Mouse (Mus musculus): ENCODE results near the gene Filip1l. TPM values are rescaled to one million over a fixed set of nuclear protein-coding genes. Genes with fewer than 3 reads are reported as not detected.

Gene Filip1l
- polyA plus RNA-seq, 1 experiment: 12.1 TPM

- Histone ChIP-seq H3K36me3 (ENCODE audit: control insufficient read depth, insufficient read depth) (no peaks in the 10 kb centered on the region), H3K27me3 (ENCODE audit: control insufficient read depth, insufficient read depth, insufficient read length) (no peaks in the 10 kb centered on the region), H3ac (ENCODE audit: control insufficient read depth, insufficient read length) (no peak overlapping the region), H3K4me2 (ENCODE audit: low read depth) (peak overlapping the region; percentile 14), H3K79me2 (ENCODE audit: control insufficient read depth, insufficient read depth) (no peaks in the 10 kb centered on the region), H3K4me3 (no peak overlapping the region)
- TF ChIP-seq MYOD1 (IDR thresholded peaks at IDR 0.05; ENCODE audit: control insufficient read depth in 1 of 3, insufficient read length in 2 of 3, low read depth in 2 of 3) (no peak), POLR2AphosphoS2 (IDR thresholded peaks at IDR 0.05; ENCODE audit: insufficient read length, low read depth) (no peak), E2F4 (IDR thresholded peaks at IDR 0.05; ENCODE audit: insufficient read depth) (no peak), REST (IDR thresholded peaks at IDR 0.05; ENCODE audit: insufficient read depth, insufficient read length) (no peak), MYOG (IDR thresholded peaks at IDR 0.05; ENCODE audit: control insufficient read depth in 1 of 3, insufficient read depth in 1 of 3, insufficient read length in 2 of 3, low read depth in 2 of 3) (no peak), SRF (IDR thresholded peaks at IDR 0.05; ENCODE audit: control insufficient read depth, insufficient read length, low read depth) (no peak), TCF3 (IDR thresholded peaks at IDR 0.05; ENCODE audit: insufficient read length, low read depth) (no peak), TCF12 (IDR thresholded peaks at IDR 0.05; ENCODE audit: insufficient read depth, poor library complexity, severe bottlenecking) (no peak), POLR2A (IDR thresholded peaks at IDR 0.05; ENCODE audit: insufficient read length, low read depth) (no peak), MAX (IDR thresholded peaks at IDR 0.05; ENCODE audit: low read depth) (no peak), CEBPB (IDR thresholded peaks at IDR 0.05; ENCODE audit: insufficient read depth, poor library complexity, severe bottlenecking) (no peak), USF1 (IDR thresholded peaks at IDR 0.05; ENCODE audit: low read depth) (no peak)
These were observed 14.2 kb downstream of the Filip1l start for GRCm38 (mm10) chr16:57366941-57367694.

- Histone ChIP-seq H3K27me3 (ENCODE audit: control insufficient read depth, insufficient read depth, insufficient read length) (no peaks in the 10 kb centered on the region), H3K36me3 (ENCODE audit: control insufficient read depth, insufficient read depth) (no peaks in the 10 kb centered on the region), H3K4me3 (no peak overlapping the region), H3ac (ENCODE audit: control insufficient read depth, insufficient read length) (no peak overlapping the region), H3K79me2 (ENCODE audit: control insufficient read depth, insufficient read depth) (no peaks in the 10 kb centered on the region), H3K4me2 (ENCODE audit: low read depth) (no peak overlapping the region)
- TF ChIP-seq POLR2AphosphoS2 (IDR thresholded peaks at IDR 0.05; ENCODE audit: insufficient read length, low read depth): no peak
- TF ChIP-seq POLR2A (IDR thresholded peaks at IDR 0.05; ENCODE audit: insufficient read length, low read depth): no peak
- no peak for TF ChIP-seq CEBPB (IDR thresholded peaks at IDR 0.05; ENCODE audit: insufficient read depth, poor library complexity, severe bottlenecking)
- no peak for TF ChIP-seq TCF12 (IDR thresholded peaks at IDR 0.05; ENCODE audit: insufficient read depth, poor library complexity, severe bottlenecking)
- no peak for TF ChIP-seq MYOD1 (IDR thresholded peaks at IDR 0.05; ENCODE audit: control insufficient read depth in 1 of 3, insufficient read length in 2 of 3, low read depth in 2 of 3)
- TF ChIP-seq SRF (IDR thresholded peaks at IDR 0.05; ENCODE audit: control insufficient read depth, insufficient read length, low read depth): no peak
- no peak for TF ChIP-seq TCF3 (IDR thresholded peaks at IDR 0.05; ENCODE audit: insufficient read length, low read depth)
- TF ChIP-seq USF1 (IDR thresholded peaks at IDR 0.05; ENCODE audit: low read depth): no peak
- TF ChIP-seq E2F4 (IDR thresholded peaks at IDR 0.05; ENCODE audit: insufficient read depth): no peak
- TF ChIP-seq MAX (IDR thresholded peaks at IDR 0.05; ENCODE audit: low read depth): no peak
- TF ChIP-seq MYOG (IDR thresholded peaks at IDR 0.05; ENCODE audit: control insufficient read depth in 1 of 3, insufficient read depth in 1 of 3, insufficient read length in 2 of 3, low read depth in 2 of 3): no peak
- no peak for TF ChIP-seq REST (IDR thresholded peaks at IDR 0.05; ENCODE audit: insufficient read depth, insufficient read length)
These were observed 17.1 kb downstream of the Filip1l start for GRCm38 (mm10) chr16:57369846-57370496.

DNA sequence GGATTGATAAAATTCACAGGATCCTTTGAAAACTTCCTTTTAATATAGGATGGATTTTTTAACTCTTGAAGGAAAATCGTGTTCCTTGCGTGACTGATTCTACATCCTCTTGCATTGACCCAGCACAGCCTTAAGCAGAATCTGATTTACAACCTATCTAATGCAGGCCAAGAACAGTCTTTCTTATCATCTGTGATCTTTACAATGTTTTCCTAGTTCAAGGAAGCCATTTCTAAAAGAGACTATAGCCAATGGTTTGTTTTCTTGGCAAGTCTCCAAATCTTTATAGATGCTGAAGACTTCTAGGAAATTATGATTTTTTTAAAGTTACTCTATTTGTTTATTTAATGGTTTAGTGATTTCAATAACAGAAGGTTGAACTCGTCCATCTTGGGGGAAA, 19.3 kb downstream of the Filip1l start:
- H3K4me3 ChIP-seq: no peak overlapping the region
- no peak for TF ChIP-seq SRF (IDR thresholded peaks at IDR 0.05; ENCODE audit: control insufficient read depth, insufficient read length, low read depth)
- TF ChIP-seq MYOD1 (IDR thresholded peaks at IDR 0.05; ENCODE audit: control insufficient read depth in 1 of 3, insufficient read length in 2 of 3, low read depth in 2 of 3): no peak
- no peaks in the 10 kb centered on the region for H3K27me3 ChIP-seq (ENCODE audit: control insufficient read depth, insufficient read depth, insufficient read length)
- H3ac ChIP-seq (ENCODE audit: control insufficient read depth, insufficient read length): no peak overlapping the region
- no peak overlapping the region for H3K4me2 ChIP-seq (ENCODE audit: low read depth)
- no peaks in the 10 kb centered on the region for H3K36me3 ChIP-seq (ENCODE audit: control insufficient read depth, insufficient read depth)
- no peaks in the 10 kb centered on the region for H3K79me2 ChIP-seq (ENCODE audit: control insufficient read depth, insufficient read depth)

- Histone ChIP-seq H3K27me3 (ENCODE audit: control insufficient read depth, insufficient read depth, insufficient read length) (no peaks in the 10 kb centered on the region), H3K79me2 (ENCODE audit: control insufficient read depth, insufficient read depth) (no peaks in the 10 kb centered on the region), H3K36me3 (ENCODE audit: control insufficient read depth, insufficient read depth) (no peaks in the 10 kb centered on the region), H3K4me2 (ENCODE audit: low read depth) (no peak overlapping the region), H3ac (ENCODE audit: control insufficient read depth, insufficient read length) (no peak overlapping the region), H3K4me3 (no peak overlapping the region)
- TF ChIP-seq MYOD1 (IDR thresholded peaks at IDR 0.05; ENCODE audit: control insufficient read depth in 1 of 3, insufficient read length in 2 of 3, low read depth in 2 of 3) (no peak), MAX (IDR thresholded peaks at IDR 0.05; ENCODE audit: low read depth) (no peak), MYOG (IDR thresholded peaks at IDR 0.05; ENCODE audit: control insufficient read depth in 1 of 3, insufficient read depth in 1 of 3, insufficient read length in 2 of 3, low read depth in 2 of 3) (no peak), CEBPB (IDR thresholded peaks at IDR 0.05; ENCODE audit: insufficient read depth, poor library complexity, severe bottlenecking) (no peak)
These were observed 22.4 kb downstream of the Filip1l start for GRCm38 (mm10) chr16:57375248-57375837.
